Mouse (Mus musculus): ENCODE results near the gene Nipsnap1.

GRCm38 (mm10) chr11:4854181-4854580 is 19.6 kb upstream of the Nipsnap1 start:
- TF ChIP-seq RAD21 (IDR thresholded peaks at IDR 0.05; ENCODE audit: low read depth, low read length) (no peak), EP300 (IDR thresholded peaks at IDR 0.05; ENCODE audit: low read depth in 1 of 2, low read length in 2 of 2) (no peak)
